Mouse (Mus musculus) myocyte (in vitro differentiated cells): ENCODE measurements around the gene Gm21987.

Experiments used
- CEBPB ChIP-seq: IDR thresholded peaks from 2 replicates; pipeline ENCODE4 v1.6.1; 2011; ENCODE audit warnings: mild to moderate bottlenecking, moderate library complexity; ENCODE audit not compliant: poor library complexity, insufficient read depth, severe bottlenecking
- E2F4 ChIP-seq: IDR thresholded peaks from one replicate; pipeline ENCODE4 v1.6.1; 2011; ENCODE audit warnings: mild to moderate bottlenecking, control low read depth, moderate library complexity; ENCODE audit not compliant: insufficient read depth
- MAX ChIP-seq: IDR thresholded peaks from one replicate; pipeline ENCODE4 v1.6.1; 2011; ENCODE audit warnings: low read depth, mild to moderate bottlenecking, control low read depth
- MYOD1 ChIP-seq, 3 experiments: IDR thresholded peaks; one replicate each; pipeline ENCODE4 v1.6.1; 2011; ENCODE audit warnings: control low read depth in 2 of 3, low read depth in 2 of 3, mild to moderate bottlenecking in 2 of 3, moderate library complexity in 1 of 3; ENCODE audit not compliant: insufficient read length in 2 of 3, control insufficient read depth in 1 of 3
- MYOG ChIP-seq, 3 experiments: IDR thresholded peaks; one replicate each; pipeline ENCODE4 v1.6.1; 2011; ENCODE audit warnings: control low read depth in 2 of 3, low read depth in 2 of 3, mild to moderate bottlenecking in 2 of 3; ENCODE audit not compliant: insufficient read length in 2 of 3, control insufficient read depth in 1 of 3, insufficient read depth in 1 of 3
- POLR2A ChIP-seq: IDR thresholded peaks from one replicate; pipeline ENCODE4 v1.6.1; 2011; ENCODE audit warnings: low read depth, mild to moderate bottlenecking, control low read depth, moderate library complexity; ENCODE audit not compliant: insufficient read length
- POLR2AphosphoS2 ChIP-seq: IDR thresholded peaks from one replicate; pipeline ENCODE4 v1.6.1; 2011; ENCODE audit warnings: low read depth, control low read depth; ENCODE audit not compliant: insufficient read length
- REST ChIP-seq: IDR thresholded peaks from one replicate; pipeline ENCODE4 v1.6.1; 2011; ENCODE audit warnings: mild to moderate bottlenecking, control low read depth, moderate library complexity; ENCODE audit not compliant: insufficient read depth, insufficient read length
- SRF ChIP-seq: IDR thresholded peaks from one replicate; pipeline ENCODE4 v1.6.1; 2011; ENCODE audit warnings: low read depth; ENCODE audit not compliant: control insufficient read depth, insufficient read length
- TCF12 ChIP-seq: IDR thresholded peaks from one replicate; pipeline ENCODE4 v1.6.1; 2011; ENCODE audit warnings: mild to moderate bottlenecking, control low read depth; ENCODE audit not compliant: poor library complexity, insufficient read depth, severe bottlenecking

DNA sequence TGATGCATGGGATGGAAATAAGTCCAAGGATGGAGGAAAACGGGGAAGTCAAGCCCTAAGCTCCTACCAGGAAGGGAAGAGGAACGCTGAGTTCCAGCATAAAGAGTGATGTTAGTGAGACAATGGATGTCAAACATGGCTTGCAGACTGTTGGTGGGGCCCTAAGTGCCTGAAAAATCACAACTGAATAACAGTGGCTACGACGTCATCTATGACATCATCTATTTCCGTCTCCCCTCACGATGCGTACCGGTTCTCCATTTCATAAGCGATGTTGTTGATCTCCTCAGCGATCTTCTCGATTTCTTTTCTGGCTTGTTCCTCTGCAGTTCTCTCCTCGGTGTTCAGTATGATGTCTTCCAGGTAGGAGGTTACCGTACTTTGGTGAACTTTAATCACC lies 44.5 kb upstream of the Gm21987 start:
- no peak for TF ChIP-seq MAX
- no peak for TF ChIP-seq CEBPB
- TF ChIP-seq POLR2A = no peak
- no peak for TF ChIP-seq TCF12
- TF ChIP-seq SRF = no peak
- no peak for TF ChIP-seq E2F4
- TF ChIP-seq POLR2AphosphoS2 = no peak
- no peak for TF ChIP-seq MYOD1 (IDR thresholded peaks at IDR 0.05; ENCODE audit: control insufficient read depth in 1 of 3, insufficient read length in 2 of 3, low read depth in 2 of 3)
- TF ChIP-seq MYOG (IDR thresholded peaks at IDR 0.05; ENCODE audit: control insufficient read depth in 1 of 3, insufficient read depth in 1 of 3, insufficient read length in 2 of 3, low read depth in 2 of 3) = no peak
- TF ChIP-seq REST = no peak
